In genomic region chr8:47899891-47900290, GRCm38 (mm10) we compare ENCODE assay signal across 34 mouse cellular contexts.
"Had no signal": no experiment of that assay in that cellular context is flagged by ENCODE, and none has a peak within 500 bp of the region (broad histone marks: within the 10 kb centered on the region; RNA-seq: fewer than 3 reads in every experiment).

No protein-coding gene starts in this region.

- H3K27ac ChIP-seq: heart, embryonic 10.5 days; heart, embryonic 13.5 days; heart, embryonic 15.5 days; hindbrain, embryonic 10.5 days; hindbrain, embryonic 12.5 days; hindbrain, embryonic 13.5 days; hindbrain, embryonic 14.5 days; hindbrain, embryonic 15.5 days; hindbrain, postnatal 0 days; intestine, embryonic 15.5 days; kidney, embryonic 15.5 days; kidney, postnatal 0 days; layer of hippocampus, adult 2 months had no signal

- H3K9ac ChIP-seq: heart, embryonic 12.5 days; heart, embryonic 13.5 days; heart, embryonic 15.5 days; hindbrain, embryonic 12.5 days; hindbrain, embryonic 13.5 days; hindbrain, embryonic 14.5 days; hindbrain, embryonic 15.5 days; intestine, embryonic 15.5 days; kidney, embryonic 15.5 days had no signal

- H3K4me1 ChIP-seq: heart, embryonic 15.5 days; hindbrain, embryonic 10.5 days; hindbrain, embryonic 12.5 days; hindbrain, embryonic 13.5 days; hindbrain, embryonic 15.5 days; intestine, embryonic 15.5 days; kidney, embryonic 15.5 days had no signal

- H3K4me2 ChIP-seq: heart, embryonic 12.5 days; heart, embryonic 13.5 days; heart, embryonic 15.5 days; hindbrain, embryonic 12.5 days; hindbrain, embryonic 13.5 days; hindbrain, embryonic 14.5 days; hindbrain, embryonic 15.5 days; intestine, embryonic 15.5 days; kidney, embryonic 15.5 days had no signal

- H3K4me3 ChIP-seq: heart, embryonic 10.5 days; heart, embryonic 12.5 days; heart, embryonic 13.5 days; heart, embryonic 15.5 days; hindbrain, embryonic 10.5 days; hindbrain, embryonic 12.5 days; hindbrain, embryonic 13.5 days; hindbrain, embryonic 15.5 days; intestine, embryonic 15.5 days; kidney, embryonic 15.5 days; layer of hippocampus, adult 2 months had no signal

- H3K36me3 ChIP-seq: hindbrain, embryonic 15.5 days; intestine, embryonic 15.5 days had no signal

- H3K27me3 ChIP-seq: heart, embryonic 12.5 days; heart, embryonic 13.5 days; heart, embryonic 15.5 days; hindbrain, embryonic 12.5 days; hindbrain, embryonic 13.5 days; hindbrain, embryonic 15.5 days; intestine, embryonic 15.5 days; kidney, embryonic 15.5 days had no signal

- DNase-seq: heart, postnatal 10 days; heart, postnatal 14 days; heart, postnatal 36 days; heart, postnatal 4 days; kidney, adult 11 months; kidney, adult 18-20 months; kidney, adult 2 months; kidney, adult 8-10 months; kidney, adult 9 months; kidney, postnatal 10 days; kidney, postnatal 14 days; kidney, postnatal 25 days; kidney, postnatal 36 days; kidney, postnatal 4 days; layer of hippocampus, adult 9-11 months; layer of hippocampus, postnatal 36 days had no signal

- H3K9me3 ChIP-seq: heart, embryonic 10.5 days; heart, embryonic 12.5 days; heart, embryonic 13.5 days; heart, embryonic 15.5 days; hindbrain, embryonic 10.5 days; hindbrain, embryonic 12.5 days; hindbrain, embryonic 13.5 days; hindbrain, embryonic 15.5 days; intestine, embryonic 15.5 days; kidney, embryonic 15.5 days had no signal

- ATAC-seq: hindbrain, embryonic 16.5 days; hindbrain, postnatal 0 days; inflammation-experienced regulatory T-cells, adult 6 months; intestine, embryonic 15.5 days; intestine, embryonic 16.5 days; intestine, postnatal 0 days had no signal
